Mouse (Mus musculus): ENCODE data around the gene Hoxb2. TPM values are rescaled to one million over a fixed set of nuclear protein-coding genes. Genes with fewer than 3 reads are reported as not detected.

The Hoxb2 gene
- total RNA-seq, 2 experiments from 2014 or later, result 0.81 to 1.3 TPM

DNA sequence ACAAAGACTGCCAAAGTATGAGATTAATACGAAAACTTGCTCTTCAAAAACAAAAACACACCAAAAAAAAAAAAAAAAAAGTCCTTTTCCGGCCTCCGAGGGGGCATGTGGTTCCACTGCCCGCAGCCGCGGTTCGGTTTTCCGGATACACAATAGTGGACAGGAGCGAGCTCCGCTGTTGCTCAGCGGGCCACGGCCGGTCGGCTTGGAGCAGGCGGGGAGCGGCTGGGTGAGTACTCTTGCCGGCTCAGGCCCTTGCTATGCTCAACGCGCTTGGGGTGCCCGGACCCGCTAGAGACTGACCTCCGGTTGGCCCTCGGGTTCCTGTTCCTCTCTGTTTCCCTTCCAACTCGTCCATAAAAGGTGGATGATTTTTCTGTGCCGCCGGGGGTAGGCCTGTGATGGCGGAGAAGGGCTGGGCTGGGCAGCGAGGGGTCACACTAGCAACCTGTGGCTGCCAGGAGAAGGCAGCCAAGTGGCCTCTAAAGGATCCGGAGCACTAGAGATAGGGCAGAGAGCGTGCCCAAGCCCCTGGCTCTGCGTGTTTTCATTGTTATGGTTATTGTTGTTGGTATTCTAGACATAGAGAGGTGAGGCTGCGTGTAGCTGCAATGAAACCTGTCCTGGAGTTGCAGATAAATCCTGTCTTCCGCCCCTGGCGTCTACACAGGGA, 35.5 kb upstream of the Hoxb2 start:
- DNase-seq (ENCODE audit: low spot score), result no peak
- intact Hi-C loops (cut with DNase I), result loop anchor here (5.0 kb wide), 1 partner anchor 37 kb away; the partner anchor contains the start of gene Hoxb2

DNA sequence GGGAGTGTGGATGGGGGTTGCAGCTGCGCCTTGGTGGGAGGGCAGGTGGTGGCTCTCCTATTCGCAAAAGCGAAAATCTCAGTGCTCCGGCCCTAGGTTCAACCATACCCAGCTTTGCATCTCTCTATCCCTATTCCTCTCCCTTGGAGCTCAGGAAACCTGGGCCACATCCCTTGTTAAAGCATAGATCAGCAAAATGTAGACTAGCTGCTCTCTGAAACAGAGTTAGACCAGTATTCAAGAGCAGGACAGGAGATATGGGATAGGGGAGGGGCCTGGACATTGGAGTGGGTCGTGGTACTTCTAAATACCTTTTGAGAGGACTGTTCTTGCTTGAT, 35.0 kb upstream of the Hoxb2 start:
- intact Hi-C loops (cut with DNase I), result loop anchor here (5.0 kb wide), 1 partner anchor 37 kb away; the partner anchor contains the start of gene Hoxb2

GRCm38 (mm10) chr11:96316696-96317607, 33.4 kb upstream of the Hoxb2 start:
- intact Hi-C loops (cut with DNase I), result loop anchor here (5.0 kb wide), 1 partner anchor 35 kb away; the partner anchor contains the start of gene Hoxb2
- no peak for DNase-seq (ENCODE audit: low spot score)

More for the DNA sequence above, 35.0 kb upstream of the Hoxb2 start:
- DNase-seq (ENCODE audit: low spot score), result no peak

GRCm38 (mm10) chr11:96317608-96318367, 32.5 kb upstream of the Hoxb2 start, which contains the start of gene Hoxb4:
Gene Hoxb4 (plus strand): TSS chr11:96318267.
- intact Hi-C loops (cut with DNase I), result loop anchor here (5.0 kb wide), 1 partner anchor 35 kb away; the partner anchor contains the start of gene Hoxb2
- DNase-seq (ENCODE audit: low spot score), result no peak

- intact Hi-C loops (cut with DNase I), result loop anchor here (5.0 kb wide), 1 partner anchor 34 kb away; the partner anchor contains the start of gene Hoxb2
- DNase-seq (ENCODE audit: low spot score), result peak; percentile 45
Measured at GRCm38 (mm10) chr11:96318368-96319070, 31.8 kb upstream of the Hoxb2 start.

GRCm38 (mm10) chr11:96319071-96319902, 31.0 kb upstream of the Hoxb2 start:
- intact Hi-C loops (cut with DNase I), result loop anchor here (5.0 kb wide), 1 partner anchor 33 kb away; the partner anchor contains the start of gene Hoxb2
- no peak for DNase-seq (ENCODE audit: low spot score)

- DNase-seq (ENCODE audit: low spot score), result no peak
Measured at GRCm38 (mm10) chr11:96319910-96320309, 30.4 kb upstream of the Hoxb2 start.

GRCm38 (mm10) chr11:96320688-96321087, 29.6 kb upstream of the Hoxb2 start:
- DNase-seq (ENCODE audit: low spot score), result no peak
- intact Hi-C loops (cut with DNase I), result no loop called here

More at GRCm38 (mm10) chr11:96319910-96320309, 30.4 kb upstream of the Hoxb2 start:
- intact Hi-C loops (cut with DNase I), result loop anchor here (5.0 kb wide), 1 partner anchor 32 kb away; the partner anchor contains the start of gene Hoxb2

DNA sequence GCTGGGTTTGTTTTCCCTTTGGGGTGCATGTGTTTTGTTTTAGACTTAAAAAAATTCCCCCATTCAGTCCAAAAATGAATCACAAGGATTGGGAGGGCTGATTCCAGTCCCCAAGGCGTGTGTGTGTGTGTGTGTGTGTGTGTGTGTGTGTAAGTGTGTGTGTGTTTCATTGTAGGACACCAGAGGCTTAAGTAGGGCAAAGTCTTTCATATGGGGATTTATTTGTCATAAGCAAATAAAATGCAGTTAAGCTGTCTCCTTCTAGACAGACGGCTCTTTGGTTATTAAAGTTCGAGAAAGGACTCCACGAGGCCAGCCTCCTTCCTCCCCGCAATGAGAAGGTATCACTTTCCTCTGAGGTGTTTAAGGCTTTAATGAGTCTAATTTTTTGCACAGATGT, 28.5 kb upstream of the Hoxb2 start:
- intact Hi-C loops (cut with DNase I), result no loop called here
- DNase-seq (ENCODE audit: low spot score), result no peak

- intact Hi-C loops (cut with DNase I), result no loop called here
Measured at GRCm38 (mm10) chr11:96322738-96323137, 27.6 kb upstream of the Hoxb2 start.

GRCm38 (mm10) chr11:96323154-96323553, 27.2 kb upstream of the Hoxb2 start, which contains the start of gene Hoxb3:
Gene Hoxb3 (plus strand): TSS chr11:96323326.
- DNase-seq (ENCODE audit: low spot score), result no peak
- intact Hi-C loops (cut with DNase I), result no loop called here

More at GRCm38 (mm10) chr11:96322738-96323137, 27.6 kb upstream of the Hoxb2 start:
- no peak for DNase-seq (ENCODE audit: low spot score)

GRCm38 (mm10) chr11:96324125-96324524, 26.2 kb upstream of the Hoxb2 start:
- DNase-seq (ENCODE audit: low spot score), result no peak
- intact Hi-C loops (cut with DNase I), result no loop called here

DNA sequence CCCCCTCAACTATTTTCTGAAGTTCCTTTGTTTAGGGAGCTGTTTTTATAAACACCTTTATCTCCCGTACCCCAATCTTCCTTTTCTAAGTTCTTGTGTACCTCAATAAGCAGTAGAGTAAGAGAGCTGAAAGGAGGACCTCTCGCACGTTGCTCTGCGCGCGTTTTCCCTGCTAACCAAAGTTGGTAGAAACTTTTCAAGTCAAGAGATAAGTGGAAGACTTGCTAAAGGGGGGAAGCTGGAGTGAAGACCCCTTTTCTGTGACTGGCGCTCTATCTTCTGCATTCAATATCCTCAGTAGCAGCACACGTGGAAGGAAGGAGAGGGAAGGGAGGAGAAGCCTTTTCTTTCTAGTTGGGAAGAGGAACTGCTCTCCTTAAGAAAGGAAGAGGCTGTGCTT, 25.4 kb upstream of the Hoxb2 start:
- intact Hi-C loops (cut with DNase I), result no loop called here
- DNase-seq (ENCODE audit: low spot score), result no peak

- intact Hi-C loops (cut with DNase I), result no loop called here
- no peak for DNase-seq (ENCODE audit: low spot score)
Measured at GRCm38 (mm10) chr11:96325747-96326212, 24.5 kb upstream of the Hoxb2 start.

- intact Hi-C loops (cut with DNase I), result no loop called here
- DNase-seq (ENCODE audit: low spot score), result no peak
Measured at GRCm38 (mm10) chr11:96326705-96327104, 23.6 kb upstream of the Hoxb2 start.

DNA sequence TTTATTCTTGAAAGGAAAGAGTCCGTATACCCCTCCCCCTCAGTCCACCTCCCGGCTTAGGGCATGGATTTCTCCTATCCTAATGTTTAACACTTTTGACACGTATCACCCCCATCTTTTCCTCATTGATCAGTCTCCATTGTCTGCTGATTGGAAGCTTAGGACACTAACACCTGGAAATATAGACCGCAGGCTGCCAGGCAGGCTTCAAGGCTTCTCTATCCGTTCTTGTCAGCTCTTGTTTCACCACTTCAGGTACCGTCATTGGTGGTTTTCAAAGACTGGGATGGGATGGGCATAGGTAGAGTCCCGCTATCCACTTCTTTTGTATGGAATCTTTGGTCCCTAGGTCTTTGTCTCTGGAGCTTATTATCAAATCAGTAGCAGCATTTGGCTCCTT, 23.2 kb upstream of the Hoxb2 start:
- no peak for DNase-seq (ENCODE audit: low spot score)
- intact Hi-C loops (cut with DNase I), result no loop called here

- DNase-seq (ENCODE audit: low spot score), result no peak
- intact Hi-C loops (cut with DNase I), result no loop called here
Measured at GRCm38 (mm10) chr11:96327750-96328149, 22.6 kb upstream of the Hoxb2 start.

DNA sequence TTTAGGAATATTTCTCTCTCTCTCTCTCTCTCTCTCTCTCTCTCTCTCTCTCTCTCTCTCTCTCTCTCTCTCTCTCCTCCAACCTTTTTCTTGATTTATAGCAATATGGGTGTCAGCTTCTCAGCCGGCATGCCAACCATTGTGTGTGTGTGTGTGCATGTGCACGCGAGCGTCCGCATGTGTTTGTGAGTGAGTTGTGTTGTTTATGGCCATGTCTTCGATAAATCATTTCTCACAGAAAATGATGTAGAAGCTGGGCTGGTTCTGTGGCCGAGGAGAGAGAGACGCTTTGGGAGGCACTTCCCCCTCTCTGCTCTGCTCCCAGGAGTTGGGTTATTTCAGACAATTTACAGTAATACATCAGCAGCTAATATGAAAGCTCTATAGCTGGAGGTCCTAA, 21.7 kb upstream of the Hoxb2 start:
- no peak for DNase-seq (ENCODE audit: low spot score)
- intact Hi-C loops (cut with DNase I), result no loop called here

All from heart, postnatal 25 days (tissue).